Mouse (Mus musculus): ENCODE data around the gene Pcif1.

- TF ChIP-seq EP300 (IDR thresholded peaks at IDR 0.05; ENCODE audit: low read depth) (no peak), CTCF (IDR thresholded peaks at IDR 0.05; ENCODE audit: low read depth) (no peak)
Observed at GRCm38 (mm10) chr2:164939106-164939505, 60.0 kb downstream of the Pcif1 start.
